Comparison of ENCODE assay signal across 9 mouse cellular contexts in genomic region chr17:32904414-32904813, GRCm38 (mm10). TPM values are rescaled to one million over a fixed set of nuclear protein-coding genes. Genes with fewer than 3 reads are reported as not detected.
DNase-seq lines count a peak whose midpoint lies in the region; ATAC-seq and TF ChIP-seq lines count a peak whose summit lies in the region.
"Had no signal": no experiment of that assay in that cellular context is flagged by ENCODE, and none has a peak within 500 bp of the region (broad histone marks: within the 10 kb centered on the region; RNA-seq: fewer than 3 reads in every experiment).

No protein-coding gene starts in this region.

- no peak for ATAC-seq in embryonic facial prominence, embryonic 14.5 days (ENCODE audit: low read depth)
- ATAC-seq in forebrain, embryonic 11.5 days (replicated peaks; ENCODE audit: low FRiP score) = no peak

- H3K9ac ChIP-seq in ES-Bruce4 (ENCODE audit: low read depth, poor library complexity, severe bottlenecking) = no peak overlapping the region
- H3K9ac ChIP-seq in embryonic facial prominence, embryonic 14.5 days (ENCODE audit: low read depth, low read length) = no peak overlapping the region
- no peak overlapping the region for H3K9ac ChIP-seq in forebrain, embryonic 11.5 days (ENCODE audit: low read length)
- H3K9ac ChIP-seq: hindbrain, embryonic 15.5 days had no signal

- H3K27ac ChIP-seq in ES-Bruce4 (ENCODE audit: insufficient read depth, low read length) = no peak overlapping the region
- no peak overlapping the region for H3K27ac ChIP-seq in embryonic facial prominence, embryonic 14.5 days (replicated peaks; ENCODE audit: low read depth, low read length)
- H3K27ac ChIP-seq in forebrain, embryonic 11.5 days (ENCODE audit: low read depth, low read length) = no peak overlapping the region
- H3K27ac ChIP-seq: hindbrain, embryonic 15.5 days had no signal

- no peak for TF ChIP-seq POLR2A in ES-Bruce4 (IDR thresholded peaks at IDR 0.05; ENCODE audit: insufficient read depth, low read length)

- H3K36me3 ChIP-seq in ES-Bruce4 (ENCODE audit: control insufficient read depth, insufficient read depth, low read length, poor library complexity, severe bottlenecking) = no peaks in the 10 kb centered on the region
- no peaks in the 10 kb centered on the region for H3K36me3 ChIP-seq in embryonic facial prominence, embryonic 14.5 days (ENCODE audit: control insufficient read depth, insufficient read depth, low read length)
- H3K36me3 ChIP-seq in forebrain, embryonic 11.5 days (ENCODE audit: control insufficient read depth, insufficient read depth, low read length) = no peaks in the 10 kb centered on the region
- H3K36me3 ChIP-seq: hindbrain, embryonic 15.5 days had no signal

- H3K4me2 ChIP-seq in embryonic facial prominence, embryonic 14.5 days (ENCODE audit: low read depth, low read length) = no peak overlapping the region
- H3K4me2 ChIP-seq in forebrain, embryonic 11.5 days (ENCODE audit: low read depth, low read length, severe bottlenecking) = no peak overlapping the region

- DNase-seq in kidney, postnatal 14 days = peak; percentile 10
- DNase-seq in kidney, adult 9 months = no peak
- peak; percentile 15 to 21 for DNase-seq in B cell, adult 2 months
- peak; percentile 3 for DNase-seq in embryonic facial prominence, embryonic 14.5 days (ENCODE audit: low spot score)
- DNase-seq in layer of hippocampus, postnatal 10 days (ENCODE audit: low spot score in 2 of 2) = no peak
- no peak for DNase-seq in forebrain, embryonic 11.5 days (ENCODE audit: low spot score)

- H3K9me3 ChIP-seq in ES-Bruce4 (replicated peaks; ENCODE audit: control insufficient read depth, insufficient read depth, low read length, poor library complexity, severe bottlenecking) = no peaks in the 10 kb centered on the region
- H3K9me3 ChIP-seq in embryonic facial prominence, embryonic 14.5 days (ENCODE audit: control insufficient read depth, low read length) = no peaks in the 10 kb centered on the region
- no peaks in the 10 kb centered on the region for H3K9me3 ChIP-seq in forebrain, embryonic 11.5 days (ENCODE audit: control insufficient read depth, low read length)
- H3K9me3 ChIP-seq: hindbrain, embryonic 15.5 days had no signal

- TF ChIP-seq CTCF in ES-Bruce4 (IDR thresholded peaks at IDR 0.05; ENCODE audit: low read depth, low read length) = peak; percentile 0

- no peak for TF ChIP-seq EP300 in ES-Bruce4 (IDR thresholded peaks at IDR 0.05; ENCODE audit: insufficient read depth, low read depth, low read length)

- H3K4me3 ChIP-seq in ES-Bruce4 (ENCODE audit: low read depth, low read length) = no peak overlapping the region
- H3K4me3 ChIP-seq in embryonic facial prominence, embryonic 14.5 days (ENCODE audit: low read depth, low read length) = no peak overlapping the region
- H3K4me3 ChIP-seq in forebrain, embryonic 11.5 days (ENCODE audit: low read depth, low read length) = no peak overlapping the region

- H3K4me1 ChIP-seq in ES-Bruce4 (ENCODE audit: control insufficient read depth, insufficient read depth, low read length) = no peaks in the 10 kb centered on the region
- H3K4me1 ChIP-seq in embryonic facial prominence, embryonic 14.5 days (ENCODE audit: control insufficient read depth, insufficient read depth, low read length) = 0 out of 2 replicates have a peak, but pooled peaks cover 2% of the 10 kb centered on the region
- H3K4me1 ChIP-seq in forebrain, embryonic 11.5 days (replicated peaks; ENCODE audit: control insufficient read depth, insufficient read depth, low read length) = no peaks in the 10 kb centered on the region

- 57% methylated on average over 2 of the region's 2 CpGs for WGBS in embryonic facial prominence, embryonic 14.5 days
- WGBS in forebrain, embryonic 11.5 days = 80% methylated on average over 2 of the region's 2 CpGs

- H3K27me3 ChIP-seq in ES-Bruce4 (ENCODE audit: control insufficient read depth, insufficient read depth, low read length, poor library complexity, severe bottlenecking) = no peaks in the 10 kb centered on the region
- no peaks in the 10 kb centered on the region for H3K27me3 ChIP-seq in embryonic facial prominence, embryonic 14.5 days (replicated peaks; ENCODE audit: control insufficient read depth, insufficient read depth, low read length)
- H3K27me3 ChIP-seq in forebrain, embryonic 11.5 days (ENCODE audit: control insufficient read depth, insufficient read depth, low read length) = no peaks in the 10 kb centered on the region

RNA-seq across cellular contexts. Expression of gene Cyp4f14, which starts 12.7 kb away (rescaled TPM):
- not detected in 2 replicates for polyA plus RNA-seq in ES-Bruce4 (2011; ENCODE audit: insufficient read depth, insufficient read length, low read depth, missing spikeins)
- polyA plus RNA-seq in embryonic facial prominence, embryonic 14.5 days (2014; fragmentation: Nextera tagmentation; extraction: Ambion mirVana) = not detected in 2 replicates
- total RNA-seq in layer of hippocampus, postnatal 10 days (2021) = 1 to 10 TPM; 2.7 to 4.3 TPM
- not detected in 2 replicates for polyA plus RNA-seq in forebrain, embryonic 11.5 days (2014; fragmentation: Nextera tagmentation; extraction: Ambion mirVana)
- polyA plus RNA-seq: hindbrain, embryonic 15.5 days; neural tube, embryonic 11.5 days had no signal

RNA-seq across cellular contexts. Expression of gene Zfp870, which starts 13.0 kb away (rescaled TPM):
- polyA plus RNA-seq in ES-Bruce4 (2011; ENCODE audit: insufficient read depth, insufficient read length, low read depth, missing spikeins) = 17.6 and 19.0 TPM in 2 replicates
- 8.7 and 8.9 TPM in 2 replicates for polyA plus RNA-seq in embryonic facial prominence, embryonic 14.5 days (2014; fragmentation: Nextera tagmentation; extraction: Ambion mirVana)
- 10 to 100 TPM in 1 of 2 experiments, 1 to 10 TPM in 1; 9.7 to 10.4 TPM for total RNA-seq in layer of hippocampus, postnatal 10 days (2021)
- polyA plus RNA-seq in forebrain, embryonic 11.5 days (2014; fragmentation: Nextera tagmentation; extraction: Ambion mirVana) = 9.0 and 10.1 TPM in 2 replicates

RNA-seq across cellular contexts. Expression of gene Cyp4f13, which starts 42.8 kb away (rescaled TPM):
- polyA plus RNA-seq in ES-Bruce4 (2011; ENCODE audit: insufficient read depth, insufficient read length, low read depth, missing spikeins) = 12.7 and 18.8 TPM in 2 replicates
- 11.6 and 12.8 TPM in 2 replicates for polyA plus RNA-seq in embryonic facial prominence, embryonic 14.5 days (2014; fragmentation: Nextera tagmentation; extraction: Ambion mirVana)
- total RNA-seq in layer of hippocampus, postnatal 10 days (2021) = 10 to 100 TPM; 16.4 to 19.2 TPM
- polyA plus RNA-seq in forebrain, embryonic 11.5 days (2014; fragmentation: Nextera tagmentation; extraction: Ambion mirVana) = 3.3 and 4.0 TPM in 2 replicates

Comparison
In these comparisons a context has a peak if more than half of its experiments do, and no peak if none do; other contexts are left out.
1. DNase-seq: peak in kidney, postnatal 14 days (single experiment), B cell, adult 2 months (2 of 2) and embryonic facial prominence, embryonic 14.5 days (single experiment); none in kidney, adult 9 months (single experiment), layer of hippocampus, postnatal 10 days (0 of 2) and forebrain, embryonic 11.5 days (single experiment).